Mouse (Mus musculus): ENCODE data around the gene Chsy1. TPM values are rescaled to one million over a fixed set of nuclear protein-coding genes. Genes with fewer than 3 reads are reported as not detected.

The Chsy1 gene
- polyA plus RNA-seq, 1 experiment from 2014 or later = 13.4 TPM

DNA sequence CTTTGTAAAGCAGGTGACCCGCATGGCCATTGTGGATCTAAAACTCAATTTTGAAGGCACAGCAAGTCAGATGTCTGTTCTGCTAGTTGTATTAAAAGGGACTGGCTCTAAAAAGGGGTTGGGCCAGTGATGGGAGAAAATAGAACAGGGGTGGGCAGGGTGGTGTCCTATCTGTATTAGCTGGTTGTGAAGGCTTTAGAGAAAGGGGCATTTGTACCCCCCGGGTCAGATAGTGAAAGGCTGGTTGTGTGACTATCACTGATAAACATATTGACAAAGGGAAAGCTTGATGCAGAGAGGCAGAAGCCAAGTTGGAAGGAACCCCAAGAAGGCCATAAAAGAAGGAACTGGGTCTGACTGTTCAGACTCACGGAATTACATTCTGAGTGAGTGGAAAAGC, 4.2 kb downstream of the Chsy1 start:
- H3K4me3 ChIP-seq = no peak overlapping the region
- H3K4me2 ChIP-seq (replicated peaks) = 0 out of 2 replicates have a peak overlapping the region, but pooled peaks have one; percentile 5
- H3K4me1 ChIP-seq = peaks cover 48% of the 10 kb centered on the region
- 94% methylated on average over 3 of the region's 3 CpGs for WGBS
- ATAC-seq (ENCODE audit: low FRiP score, low read depth) = no peak
- H3K9me3 ChIP-seq = no peaks in the 10 kb centered on the region
- no peak overlapping the region for H3K27ac ChIP-seq
- H3K9ac ChIP-seq = no peak overlapping the region
- H3K27me3 ChIP-seq (replicated peaks) = no peaks in the 10 kb centered on the region
- H3K36me3 ChIP-seq = no peaks in the 10 kb centered on the region

DNA sequence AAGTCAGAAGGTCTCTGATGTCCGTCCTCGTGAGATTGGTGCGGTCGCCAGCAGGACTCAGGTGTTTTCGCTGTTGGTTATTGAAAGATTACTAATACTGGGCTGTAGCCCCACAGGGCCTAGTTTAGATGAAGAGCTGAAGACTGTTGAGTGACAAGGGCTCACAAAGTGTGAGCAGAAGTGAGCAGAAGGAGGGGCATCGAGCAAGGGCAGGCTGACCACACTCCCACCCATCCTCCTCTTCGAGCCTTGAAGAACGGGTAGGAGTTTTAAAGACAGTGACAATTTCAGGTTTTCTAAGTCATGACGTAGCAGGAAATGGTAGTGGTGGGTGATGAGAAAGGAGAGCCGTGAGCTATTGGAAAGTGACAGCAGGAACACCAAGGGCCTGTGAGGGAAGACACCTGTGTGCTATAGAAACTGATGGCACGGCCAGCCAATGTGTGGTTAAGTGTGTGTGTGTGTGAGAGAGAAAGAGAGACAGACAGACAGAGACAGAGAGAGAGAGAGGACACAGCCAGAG, 6.6 kb downstream of the Chsy1 start:
- no peak overlapping the region for H3K27ac ChIP-seq
- no peaks in the 10 kb centered on the region for H3K36me3 ChIP-seq
- H3K27me3 ChIP-seq (replicated peaks) = no peaks in the 10 kb centered on the region
- peaks cover 57% of the 10 kb centered on the region for H3K4me1 ChIP-seq
- WGBS = 86% methylated on average over 11 of the region's 11 CpGs
- no peak overlapping the region for H3K9ac ChIP-seq
- ATAC-seq (ENCODE audit: low FRiP score, low read depth) = no peak
- no peak overlapping the region for H3K4me2 ChIP-seq (replicated peaks)
- no peak overlapping the region for H3K4me3 ChIP-seq
- no peaks in the 10 kb centered on the region for H3K9me3 ChIP-seq

DNA sequence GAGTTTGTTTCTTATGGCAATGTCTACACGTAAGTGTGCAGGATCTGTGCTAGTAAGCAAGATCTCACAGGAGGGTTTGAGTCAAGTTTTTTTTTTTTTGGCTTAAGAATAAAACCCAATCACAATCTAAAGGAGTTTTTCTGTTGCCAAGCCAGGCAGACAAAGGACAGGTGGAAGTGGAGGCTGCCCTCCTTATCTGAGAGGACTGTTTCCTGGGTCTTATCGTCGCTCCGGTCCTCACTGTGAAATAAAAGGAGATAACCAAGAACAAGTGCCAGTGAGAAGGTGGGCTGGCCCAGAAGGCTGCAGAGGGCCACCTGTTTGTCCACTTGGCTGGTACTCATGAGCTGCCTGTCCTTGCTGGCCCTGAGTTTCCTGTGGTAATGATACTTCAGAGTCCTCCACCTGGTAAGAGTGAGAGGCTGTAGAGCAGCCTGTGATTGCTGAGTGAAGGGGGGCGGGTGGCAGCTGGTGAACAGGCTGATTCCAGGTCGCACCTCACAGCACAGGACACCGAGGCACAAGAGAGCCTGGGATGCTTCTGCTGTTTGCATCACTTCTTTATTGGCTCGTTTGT, 7.7 kb downstream of the Chsy1 start:
- no peak for ATAC-seq (ENCODE audit: low FRiP score, low read depth)
- Histone ChIP-seq H3K9me3 (no peaks in the 10 kb centered on the region), H3K4me2 (replicated peaks) (no peak overlapping the region), H3K4me3 (no peak overlapping the region), H3K36me3 (no peaks in the 10 kb centered on the region), H3K4me1 (peaks cover 54% of the 10 kb centered on the region), H3K9ac (no peak overlapping the region), H3K27me3 (replicated peaks) (no peaks in the 10 kb centered on the region), H3K27ac (no peak overlapping the region)
- WGBS = 87% methylated on average over 8 of the region's 8 CpGs

DNA sequence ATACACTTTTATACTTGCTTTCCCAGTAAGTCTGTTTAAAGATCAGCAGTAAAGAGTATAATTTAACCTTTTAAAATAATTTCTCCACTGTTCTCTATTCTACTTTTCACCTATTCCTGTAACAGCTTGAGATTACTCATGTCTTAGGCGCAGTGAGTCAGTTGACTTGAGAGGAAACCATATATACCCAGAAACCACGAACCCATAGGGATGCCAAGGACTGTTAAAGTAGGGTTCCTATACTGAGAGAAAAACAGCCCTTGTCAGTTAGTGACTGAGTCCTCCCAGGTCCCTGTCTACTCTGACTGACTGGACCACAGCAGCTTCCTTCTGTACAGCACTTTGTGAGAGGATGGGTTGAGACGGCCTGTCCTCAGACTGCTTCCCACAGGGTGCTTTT, 8.7 kb downstream of the Chsy1 start:
- Histone ChIP-seq H3K27me3 (replicated peaks) (no peaks in the 10 kb centered on the region), H3K4me1 (peaks cover 49% of the 10 kb centered on the region), H3K36me3 (no peaks in the 10 kb centered on the region), H3K9ac (no peak overlapping the region), H3K9me3 (no peaks in the 10 kb centered on the region), H3K27ac (no peak overlapping the region), H3K4me3 (no peak overlapping the region), H3K4me2 (replicated peaks) (no peak overlapping the region)
- no peak for ATAC-seq (ENCODE audit: low FRiP score, low read depth)
- 86% methylated on average over 3 of the region's 3 CpGs for WGBS

DNA sequence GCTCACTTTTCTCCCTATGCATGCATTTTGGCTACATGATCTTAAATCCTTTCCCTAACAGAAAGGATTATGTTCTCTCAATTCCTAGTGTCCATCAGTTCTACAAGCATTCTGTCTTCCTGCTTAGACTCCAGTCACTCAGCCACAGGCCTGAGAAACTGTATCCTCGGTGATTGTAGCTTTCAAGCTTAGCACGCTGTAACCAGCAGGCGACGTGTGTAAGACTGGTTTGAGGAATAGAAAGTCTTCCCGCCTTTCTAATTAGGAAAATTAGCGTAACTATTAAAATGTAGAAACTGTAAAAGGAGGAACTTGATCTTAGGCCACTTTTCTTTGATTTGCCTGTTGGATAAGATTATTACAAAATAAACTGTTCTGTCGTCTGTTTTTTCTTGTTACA, 9.5 kb downstream of the Chsy1 start:
- H3K27ac ChIP-seq = no peak overlapping the region
- H3K4me1 ChIP-seq = peaks cover 44% of the 10 kb centered on the region
- no peaks in the 10 kb centered on the region for H3K9me3 ChIP-seq
- H3K9ac ChIP-seq = no peak overlapping the region
- WGBS = 81% methylated on average over 7 of the region's 7 CpGs
- H3K27me3 ChIP-seq (replicated peaks) = no peaks in the 10 kb centered on the region
- H3K4me3 ChIP-seq = no peak overlapping the region
- H3K4me2 ChIP-seq (replicated peaks) = no peak overlapping the region
- H3K36me3 ChIP-seq = no peaks in the 10 kb centered on the region
- ATAC-seq (ENCODE audit: low FRiP score, low read depth) = no peak

DNA sequence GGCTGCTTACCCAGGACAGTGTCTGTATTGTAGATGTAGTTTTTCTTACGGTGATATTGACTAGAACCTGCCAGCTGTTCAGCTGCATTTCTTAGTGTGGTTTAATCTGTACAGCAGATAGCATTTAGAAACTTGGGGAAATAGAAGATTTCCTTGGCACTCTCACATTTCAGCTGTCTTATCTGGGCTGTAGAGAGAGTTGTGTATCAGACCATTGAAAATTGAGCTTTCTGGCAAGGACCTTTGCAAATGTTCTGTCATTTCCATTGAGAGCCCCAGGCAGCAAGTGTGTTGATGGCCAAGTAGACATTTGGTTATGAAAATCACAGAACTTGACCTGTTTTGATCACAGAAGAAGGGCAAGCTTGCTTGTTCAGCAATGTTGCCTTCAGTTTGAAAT, 10.8 kb downstream of the Chsy1 start:
- no peak overlapping the region for H3K9ac ChIP-seq
- H3K27me3 ChIP-seq (replicated peaks) = no peaks in the 10 kb centered on the region
- no peak overlapping the region for H3K4me3 ChIP-seq
- no peak overlapping the region for H3K27ac ChIP-seq
- H3K4me1 ChIP-seq = peaks cover 41% of the 10 kb centered on the region
- ATAC-seq (ENCODE audit: low FRiP score, low read depth) = no peak
- no peak overlapping the region for H3K4me2 ChIP-seq (replicated peaks)
- H3K36me3 ChIP-seq = peaks cover under 1% of the 10 kb centered on the region
- WGBS = 81% methylated on average over 1 of the region's 1 CpGs
- H3K9me3 ChIP-seq = no peaks in the 10 kb centered on the region

DNA sequence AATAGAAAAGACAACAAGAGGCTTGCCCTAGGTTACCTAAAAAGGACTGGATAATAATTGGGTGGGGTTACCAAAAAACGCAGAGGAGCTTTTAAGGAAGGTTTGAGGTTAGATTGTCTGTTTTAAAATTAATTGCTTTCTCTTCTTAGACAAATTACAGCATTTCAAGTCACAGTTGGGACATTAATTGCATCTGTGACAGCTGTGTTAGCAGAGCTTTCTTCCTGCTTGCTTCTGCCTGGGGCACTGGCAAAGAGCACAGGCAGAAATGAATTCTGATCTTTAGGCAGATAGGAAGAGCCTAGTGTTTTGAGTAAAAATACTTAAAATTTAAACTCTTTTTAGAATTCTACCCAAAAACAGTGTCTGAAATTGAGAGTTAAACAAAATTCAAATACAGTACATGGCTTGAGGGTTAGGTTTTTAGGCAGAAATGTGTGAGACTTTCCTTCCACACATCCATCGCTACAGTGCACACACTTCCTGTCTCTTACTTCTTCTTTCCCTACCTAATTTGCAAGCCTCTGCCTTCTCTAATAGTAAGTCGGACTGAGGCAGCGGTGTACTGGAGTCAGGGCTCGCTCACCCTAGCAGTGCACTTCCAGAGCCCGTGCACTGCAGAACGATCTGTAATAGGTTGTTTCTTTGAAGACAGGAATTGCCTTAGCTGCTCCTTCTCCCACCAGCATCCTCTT, 11.5 kb downstream of the Chsy1 start:
- Histone ChIP-seq H3K4me3 (no peak overlapping the region), H3K9me3 (no peaks in the 10 kb centered on the region), H3K9ac (no peak overlapping the region), H3K27me3 (replicated peaks) (no peaks in the 10 kb centered on the region), H3K27ac (no peak overlapping the region), H3K36me3 (peaks cover 7% of the 10 kb centered on the region), H3K4me2 (replicated peaks) (no peak overlapping the region), H3K4me1 (peaks cover 38% of the 10 kb centered on the region)
- 64% methylated on average over 7 of the region's 7 CpGs for WGBS
- no peak for ATAC-seq (ENCODE audit: low FRiP score, low read depth)

DNA sequence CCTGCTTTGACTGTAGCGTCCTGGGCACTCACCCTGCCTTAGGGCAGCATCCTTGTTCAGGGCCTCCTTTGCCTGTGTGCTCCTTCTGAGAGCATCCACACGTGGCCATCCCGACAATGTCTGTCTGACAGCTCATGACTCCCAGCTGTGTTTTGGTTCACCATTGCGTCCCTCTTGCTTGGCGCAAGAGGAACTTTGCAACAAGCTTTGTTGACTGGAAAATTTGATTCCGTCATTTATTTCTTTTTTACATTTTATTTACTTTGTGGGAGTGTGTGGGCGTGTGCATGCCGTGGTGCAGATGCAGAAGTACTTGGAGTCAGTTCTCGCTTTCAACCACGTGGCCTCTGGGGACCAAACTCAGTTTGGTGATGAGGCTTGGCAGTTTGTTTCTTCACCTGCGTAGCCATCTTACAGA, 15.2 kb downstream of the Chsy1 start:
- H3K27ac ChIP-seq = no peak overlapping the region
- WGBS = 83% methylated on average over 11 of the region's 11 CpGs
- no peak overlapping the region for H3K4me2 ChIP-seq (replicated peaks)
- no peaks in the 10 kb centered on the region for H3K27me3 ChIP-seq (replicated peaks)
- H3K9ac ChIP-seq = no peak overlapping the region
- ATAC-seq (ENCODE audit: low FRiP score, low read depth) = no peak
- no peaks in the 10 kb centered on the region for H3K9me3 ChIP-seq
- H3K4me1 ChIP-seq = peaks cover 39% of the 10 kb centered on the region
- no peak overlapping the region for H3K4me3 ChIP-seq
- H3K36me3 ChIP-seq = peaks cover 15% of the 10 kb centered on the region

DNA sequence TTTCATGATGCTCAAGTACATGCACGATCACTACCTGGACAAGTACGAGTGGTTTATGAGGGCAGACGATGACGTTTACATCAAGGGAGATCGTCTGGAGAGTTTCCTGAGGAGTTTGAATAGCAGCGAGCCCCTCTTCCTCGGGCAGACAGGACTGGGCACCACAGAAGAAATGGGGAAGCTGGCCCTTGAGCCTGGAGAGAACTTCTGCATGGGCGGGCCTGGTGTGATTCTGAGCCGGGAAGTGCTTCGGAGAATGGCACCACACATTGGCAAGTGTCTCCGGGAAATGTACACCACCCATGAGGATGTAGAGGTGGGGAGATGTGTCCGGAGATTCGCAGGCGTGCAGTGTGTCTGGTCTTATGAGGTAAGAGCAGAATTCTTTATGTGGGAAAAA, 16.1 kb downstream of the Chsy1 start:
- peaks cover 31% of the 10 kb centered on the region for H3K4me1 ChIP-seq
- no peak for ATAC-seq (ENCODE audit: low FRiP score, low read depth)
- no peak overlapping the region for H3K27ac ChIP-seq
- no peak overlapping the region for H3K4me2 ChIP-seq (replicated peaks)
- H3K9ac ChIP-seq = no peak overlapping the region
- H3K4me3 ChIP-seq = no peak overlapping the region
- H3K9me3 ChIP-seq = no peaks in the 10 kb centered on the region
- 92% methylated on average over 14 of the region's 14 CpGs for WGBS
- peaks cover 18% of the 10 kb centered on the region for H3K36me3 ChIP-seq
- H3K27me3 ChIP-seq (replicated peaks) = no peaks in the 10 kb centered on the region

DNA sequence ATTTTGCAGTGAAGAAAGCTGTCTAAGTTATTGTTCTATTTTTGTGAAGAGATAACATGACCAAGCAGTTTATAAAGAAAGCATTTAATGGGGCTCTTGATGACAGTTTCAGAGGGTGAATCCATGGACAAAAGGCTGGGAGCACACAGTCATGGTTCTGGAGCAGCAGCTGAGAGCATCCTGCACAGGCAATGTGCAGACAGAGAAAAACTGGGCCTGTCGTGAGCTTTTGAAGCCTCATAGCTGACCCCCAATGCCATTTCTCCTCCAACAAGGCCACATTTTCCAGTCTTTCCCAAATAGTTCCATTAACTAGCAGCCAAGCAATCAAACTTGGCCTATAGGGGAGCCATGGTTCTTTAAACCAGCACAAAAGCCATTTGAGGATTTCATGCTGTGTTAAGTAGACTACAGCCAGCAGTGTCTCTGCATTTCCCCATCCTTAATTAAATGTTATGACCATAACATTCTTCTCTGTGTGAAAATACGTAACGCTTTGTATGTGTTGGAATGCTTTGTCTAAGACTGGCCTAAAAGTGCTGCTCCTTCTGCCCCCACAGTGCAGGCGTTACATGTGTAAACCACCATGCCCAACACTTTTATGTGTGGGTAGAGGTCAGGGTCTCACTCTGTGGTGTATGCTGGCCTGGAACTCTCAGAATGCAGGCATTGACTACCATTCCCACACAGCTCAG, 18.8 kb downstream of the Chsy1 start:
- 18% methylated on average over 4 of the region's 4 CpGs for WGBS
- peak; percentile 65 for ATAC-seq (ENCODE audit: low FRiP score, low read depth)
- Histone ChIP-seq H3K27ac (no peak overlapping the region), H3K4me2 (replicated peaks) (no peak overlapping the region), H3K9ac (no peak overlapping the region), H3K4me1 (peaks cover 22% of the 10 kb centered on the region), H3K36me3 (peaks cover 29% of the 10 kb centered on the region), H3K9me3 (0 out of 2 replicates have a peak, but pooled peaks cover 3% of the 10 kb centered on the region), H3K4me3 (no peak overlapping the region), H3K27me3 (replicated peaks) (no peaks in the 10 kb centered on the region)

DNA sequence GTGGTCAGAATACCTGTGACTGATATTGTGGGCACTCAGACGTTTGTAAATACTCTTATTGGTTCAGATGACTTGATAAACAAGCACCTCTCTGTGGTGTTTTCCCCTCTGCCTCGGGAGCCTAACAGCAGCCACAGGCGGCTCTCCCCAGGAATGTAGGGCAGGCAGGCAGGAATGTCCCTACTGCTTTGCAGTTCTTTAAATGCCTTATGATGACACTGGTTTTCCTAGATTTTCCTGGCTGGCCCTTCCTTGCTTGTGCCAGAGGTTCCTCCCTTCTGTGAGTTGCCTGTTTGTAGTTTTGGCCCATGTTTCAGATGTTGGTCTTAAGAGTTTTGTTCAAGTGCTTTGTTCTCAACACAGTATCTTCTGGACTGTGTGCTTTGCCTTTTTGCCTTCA, 19.5 kb downstream of the Chsy1 start:
- no peak for ATAC-seq (ENCODE audit: low FRiP score, low read depth)
- H3K4me3 ChIP-seq = no peak overlapping the region
- WGBS = 38% methylated on average over 3 of the region's 3 CpGs

DNA sequence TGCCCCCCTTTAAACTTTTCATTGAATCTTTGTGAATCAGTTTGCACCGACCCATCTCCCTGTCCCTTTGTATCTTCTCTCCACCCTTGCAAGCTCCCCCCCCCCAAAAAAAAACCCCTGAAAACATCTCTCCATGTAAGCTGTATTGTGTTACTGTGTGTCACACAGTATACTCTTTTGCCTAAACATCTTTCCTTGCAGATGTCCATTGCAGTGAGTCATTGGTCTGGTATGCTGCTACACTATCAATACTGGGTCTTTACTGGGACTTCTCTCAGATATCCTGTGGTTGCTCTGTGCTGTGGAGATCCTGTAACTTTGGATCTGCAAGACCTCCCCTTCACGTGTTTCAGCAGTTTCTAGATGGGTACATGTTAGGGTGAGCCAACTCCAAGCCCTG, 21.0 kb downstream of the Chsy1 start:
- no peak for ATAC-seq (ENCODE audit: low FRiP score, low read depth)
- Histone ChIP-seq H3K36me3 (peaks cover 27% of the 10 kb centered on the region), H3K4me1 (peaks cover 22% of the 10 kb centered on the region), H3K4me2 (replicated peaks) (no peak overlapping the region), H3K9me3 (0 out of 2 replicates have a peak, but pooled peaks cover 3% of the 10 kb centered on the region), H3K27me3 (replicated peaks) (no peaks in the 10 kb centered on the region), H3K27ac (no peak overlapping the region), H3K9ac (no peak overlapping the region), H3K4me3 (no peak overlapping the region)
- 92% methylated on average over 2 of the region's 2 CpGs for whole genome bisulfite sequencing

More for the DNA sequence above, 19.5 kb downstream of the Chsy1 start:
- Histone ChIP-seq H3K9me3 (0 out of 2 replicates have a peak, but pooled peaks cover 3% of the 10 kb centered on the region), H3K4me1 (peaks cover 22% of the 10 kb centered on the region), H3K4me2 (replicated peaks) (no peak overlapping the region), H3K9ac (no peak overlapping the region), H3K36me3 (peaks cover 29% of the 10 kb centered on the region), H3K27ac (no peak overlapping the region), H3K27me3 (replicated peaks) (no peaks in the 10 kb centered on the region)
